Mouse (Mus musculus): Measurements from ENCODE around the gene Henmt1.

GRCm38 (mm10) chr3:108994477-108994876 lies 54.8 kb downstream of the Henmt1 start:
- TF ChIP-seq CTCF (IDR thresholded peaks at IDR 0.05; ENCODE audit: insufficient read depth, low read length) (no peak), POLR2A (IDR thresholded peaks at IDR 0.05; ENCODE audit: borderline replicate concordance, extremely low read depth, low read depth, low read length) (no peak)
